Mouse (Mus musculus): ENCODE results near the gene Tmem186.

Tmem186 gene

GRCm38 (mm10) chr16:8667261-8667660 lies 29.7 kb upstream of the Tmem186 start:
- no peak for DNase-seq (ENCODE audit: low read depth)

GRCm38 (mm10) chr16:8666452-8666851 lies 28.9 kb upstream of the Tmem186 start:
- no peak for DNase-seq (ENCODE audit: low read depth)

GRCm38 (mm10) chr16:8665367-8665766 lies 27.9 kb upstream of the Tmem186 start:
- no peak for DNase-seq (ENCODE audit: low read depth)

- no peak for DNase-seq (ENCODE audit: low read depth)
Observed at GRCm38 (mm10) chr16:8663606-8664539, 26.4 kb upstream of the Tmem186 start.

- no peak for DNase-seq (ENCODE audit: low read depth)
Observed at GRCm38 (mm10) chr16:8663022-8663421, 25.5 kb upstream of the Tmem186 start.

- no peak for DNase-seq (ENCODE audit: low read depth)
Observed at GRCm38 (mm10) chr16:8658764-8659163, 21.3 kb upstream of the Tmem186 start.

- no peak for DNase-seq (ENCODE audit: low read depth)
Observed at GRCm38 (mm10) chr16:8658349-8658748, 20.8 kb upstream of the Tmem186 start.

- no peak for DNase-seq (ENCODE audit: low read depth)
Observed at GRCm38 (mm10) chr16:8656256-8656655, 18.7 kb upstream of the Tmem186 start.

- DNase-seq (ENCODE audit: low read depth) = no peak
Observed at GRCm38 (mm10) chr16:8655599-8655998, 18.1 kb upstream of the Tmem186 start.

- no peak for DNase-seq (ENCODE audit: low read depth)
Observed at GRCm38 (mm10) chr16:8655108-8655507, 17.6 kb upstream of the Tmem186 start.

GRCm38 (mm10) chr16:8650007-8650406 lies 12.5 kb upstream of the Tmem186 start:
- DNase-seq (ENCODE audit: low read depth) = no peak

- DNase-seq (ENCODE audit: low read depth) = no peak
Observed at GRCm38 (mm10) chr16:8645546-8645945, 8.0 kb upstream of the Tmem186 start.

GRCm38 (mm10) chr16:8643855-8644254 lies 6.3 kb upstream of the Tmem186 start:
- no peak for DNase-seq (ENCODE audit: low read depth)

GRCm38 (mm10) chr16:8639466-8640191 lies 2.1 kb upstream of the Tmem186 start:
- no peak for DNase-seq (ENCODE audit: low read depth)

- no peak for DNase-seq (ENCODE audit: low read depth)
Observed at GRCm38 (mm10) chr16:8638131-8638530, 619 bp upstream of the Tmem186 start.

GRCm38 (mm10) chr16:8636867-8637216 lies 670 bp downstream of the Tmem186 start:
- no peak for DNase-seq (ENCODE audit: low read depth)

GRCm38 (mm10) chr16:8631428-8631827 lies 6.1 kb downstream of the Tmem186 start:
- no peak for DNase-seq (ENCODE audit: low read depth)

- DNase-seq (ENCODE audit: low read depth) = no peak
Observed at GRCm38 (mm10) chr16:8630419-8630818, 7.1 kb downstream of the Tmem186 start.

GRCm38 (mm10) chr16:8620315-8621115 lies 17.0 kb downstream of the Tmem186 start:
- no peak for DNase-seq (ENCODE audit: low read depth)

GRCm38 (mm10) chr16:8619659-8620314 lies 17.7 kb downstream of the Tmem186 start:
- DNase-seq (ENCODE audit: low read depth) = no peak

- DNase-seq (ENCODE audit: low read depth) = no peak
Observed at GRCm38 (mm10) chr16:8613447-8613846, 24.1 kb downstream of the Tmem186 start.

GRCm38 (mm10) chr16:8613039-8613438 lies 24.5 kb downstream of the Tmem186 start:
- no peak for DNase-seq (ENCODE audit: low read depth)
